Mouse (Mus musculus): ENCODE results near the gene Slc17a7. TPM values are rescaled to one million over a fixed set of nuclear protein-coding genes. Genes with fewer than 3 reads are reported as not detected.
"Not testable (repeated sequence)": the region's sequence is repeated elsewhere in the genome, so short reads cannot be mapped to it uniquely, and the experiment has no call there.

The Slc17a7 gene
- 0.42 and 0.62 TPM in 2 replicates for polyA plus RNA-seq (2015; fragmentation: Nextera tagmentation; extraction: Ambion mirVana)

DNA sequence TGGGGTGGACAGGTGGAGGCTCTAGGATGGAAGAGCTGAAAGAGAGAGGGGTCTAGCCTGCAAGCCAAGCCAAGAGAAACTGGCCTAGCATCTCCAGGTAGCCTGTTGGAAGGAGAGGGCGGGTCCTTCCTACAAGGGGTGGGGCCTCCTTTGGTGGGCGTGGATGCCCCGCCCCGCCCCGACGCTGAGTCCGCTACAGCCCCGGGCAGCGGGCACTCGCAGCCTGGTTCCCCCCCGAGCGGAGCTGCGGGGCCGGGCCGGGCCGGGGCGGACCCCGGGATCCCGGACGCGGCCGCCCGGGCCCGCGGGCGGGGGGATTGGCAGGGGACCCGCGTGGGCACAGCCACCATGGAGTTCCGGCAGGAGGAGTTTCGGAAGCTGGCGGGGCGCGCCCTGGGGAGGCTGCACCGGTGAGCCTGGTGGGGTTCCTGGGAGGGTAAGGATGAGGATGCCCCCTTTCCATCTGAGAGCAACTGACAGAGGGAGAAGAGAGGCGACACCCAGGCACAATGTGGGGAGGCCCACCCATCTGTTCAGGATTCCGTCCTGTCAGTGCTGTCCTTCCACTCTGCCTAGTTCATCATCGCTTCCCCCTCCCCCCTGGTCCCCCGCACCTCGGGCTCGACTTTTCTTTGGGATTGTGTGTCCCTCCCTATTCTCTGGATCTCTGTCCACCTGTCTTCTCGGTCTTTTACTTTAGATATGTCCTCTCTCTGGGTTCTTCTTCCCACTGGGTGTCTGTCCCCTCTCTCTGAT is at the start of gene Slc17a7:
TSS of gene Slc17a7 (plus strand) at position 215 of the 756 bp plus-strand sequence.
- 2% methylated on average over 38 of the region's 41 CpGs for WGBS
- peak within 1 kb of the TSS; percentile 61 for H3K9ac ChIP-seq
- H3K4me2 ChIP-seq, result peak within 1 kb of the TSS; percentile 56
- peak within 1 kb of the TSS; percentile 36 for H3K4me3 ChIP-seq
- H3K27me3 ChIP-seq, result peaks cover 67% of the 10 kb centered on the region
- H3K9me3 ChIP-seq, result no peaks in the 10 kb centered on the region
- no peak within 1 kb of the TSS for H3K27ac ChIP-seq
- ATAC-seq (ENCODE audit: low FRiP score), result no peak
- peaks cover 35% of the 10 kb centered on the region for H3K4me1 ChIP-seq (replicated peaks)
- H3K36me3 ChIP-seq, result peaks cover 20% of the 10 kb centered on the region

DNA sequence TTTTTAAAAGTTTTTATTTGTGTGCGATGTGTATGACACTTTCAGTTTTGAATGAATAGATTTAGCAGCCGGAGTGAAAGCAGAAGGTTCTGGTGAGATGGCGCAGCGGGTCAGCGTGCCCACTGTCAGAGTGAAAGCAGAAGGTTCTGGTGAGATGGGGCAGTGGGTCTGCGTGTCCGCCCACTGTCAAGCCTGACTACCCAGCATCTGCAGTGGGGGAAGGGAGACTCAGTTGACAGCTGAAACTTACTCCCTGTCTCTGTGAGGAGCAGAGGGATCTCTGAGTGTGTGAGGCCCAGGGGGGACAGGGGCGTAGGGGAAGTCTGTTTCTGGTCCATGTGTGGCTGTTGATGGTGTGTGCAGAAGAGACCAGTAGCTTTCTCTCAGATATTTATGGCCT is 46.2 kb upstream of the Slc17a7 start:
- peaks cover 48% of the 10 kb centered on the region for H3K36me3 ChIP-seq
- ATAC-seq (ENCODE audit: low FRiP score), result no peak
- H3K27ac ChIP-seq, result no peak overlapping the region
- H3K27me3 ChIP-seq, result no peaks in the 10 kb centered on the region
- no peak overlapping the region for H3K9ac ChIP-seq
- no peaks in the 10 kb centered on the region for H3K9me3 ChIP-seq
- 82% methylated on average over 8 of the region's 8 CpGs for WGBS
- H3K4me2 ChIP-seq, result no peak overlapping the region
- H3K4me1 ChIP-seq (replicated peaks), result peaks cover 14% of the 10 kb centered on the region
- no peak overlapping the region for H3K4me3 ChIP-seq

DNA sequence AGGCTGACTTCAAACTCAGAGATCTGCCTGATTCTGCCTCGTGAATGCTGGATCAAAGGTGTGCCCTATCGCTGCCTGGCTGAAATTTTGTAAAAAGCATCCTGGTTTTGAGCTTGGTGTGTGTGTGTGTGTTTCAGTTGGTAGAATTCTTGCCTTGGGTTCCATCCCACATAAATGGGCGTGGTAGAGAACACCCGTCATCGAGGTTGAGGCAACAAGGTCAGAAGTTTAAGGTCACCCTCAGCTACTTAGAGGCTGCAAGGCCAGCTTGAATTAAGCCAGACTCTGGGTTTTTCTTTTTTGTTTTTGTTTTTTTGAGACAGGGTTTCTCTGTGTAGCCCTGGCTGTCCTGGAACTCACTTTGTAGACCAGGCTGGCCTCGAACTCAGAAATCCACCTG is 45.4 kb upstream of the Slc17a7 start:
- ATAC-seq (ENCODE audit: low FRiP score), result no peak
- Histone ChIP-seq H3K27ac (no peak overlapping the region), H3K4me2 (no peak overlapping the region), H3K9ac (no peak overlapping the region), H3K9me3 (no peaks in the 10 kb centered on the region), H3K4me1 (replicated peaks) (peaks cover 22% of the 10 kb centered on the region), H3K36me3 (peaks cover 53% of the 10 kb centered on the region), H3K4me3 (no peak overlapping the region), H3K27me3 (no peaks in the 10 kb centered on the region)
- WGBS, result 94% methylated on average over 6 of the region's 6 CpGs

DNA sequence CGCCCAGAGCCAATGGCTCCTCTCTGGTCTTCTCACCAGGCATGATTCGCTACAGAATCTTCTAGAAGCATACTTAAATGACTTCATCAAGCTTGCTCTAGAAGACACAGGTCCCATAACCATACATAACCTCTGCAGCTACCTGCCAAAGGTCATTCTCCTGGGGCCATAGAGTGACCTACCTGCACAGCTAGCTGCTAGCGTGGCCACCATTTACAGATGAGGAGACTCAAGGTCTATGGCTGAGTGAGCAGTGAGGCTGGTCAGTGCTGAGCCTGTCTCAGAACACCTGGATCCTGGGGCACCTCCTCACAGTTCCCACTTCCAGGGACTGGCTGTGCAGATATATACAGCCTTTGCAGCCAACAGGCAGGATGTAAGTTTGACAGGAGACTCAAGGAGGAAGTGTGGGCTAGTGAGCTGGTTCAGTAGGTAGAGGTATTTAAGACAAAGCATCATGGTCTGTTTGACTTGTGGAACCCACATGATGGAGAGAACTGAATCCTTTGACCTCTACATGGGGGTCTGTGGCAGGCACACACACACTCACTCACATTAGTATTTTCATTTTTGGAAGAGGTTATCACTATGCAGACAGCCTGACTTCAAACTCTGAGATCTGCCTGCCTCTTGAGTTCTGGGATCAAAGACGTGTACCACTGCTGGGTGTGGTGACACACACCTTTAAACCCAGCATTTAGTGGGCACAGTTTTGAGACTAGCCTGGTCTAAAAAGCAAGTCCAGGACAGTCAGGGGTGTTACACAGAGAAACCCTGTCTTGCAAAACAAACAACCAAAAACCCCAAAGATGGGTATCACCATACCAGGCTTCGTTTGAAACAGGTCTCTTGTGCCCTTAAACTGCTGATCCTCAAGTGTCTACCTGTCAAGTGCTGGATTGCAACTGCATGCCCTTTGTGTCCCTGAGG is 43.7 kb upstream of the Slc17a7 start:
- 88% methylated on average over 5 of the region's 5 CpGs for WGBS
- H3K9ac ChIP-seq, result no peak overlapping the region
- no peak overlapping the region for H3K27ac ChIP-seq
- H3K27me3 ChIP-seq, result no peaks in the 10 kb centered on the region
- no peak for ATAC-seq (ENCODE audit: low FRiP score)
- no peak overlapping the region for H3K4me2 ChIP-seq
- H3K4me1 ChIP-seq (replicated peaks), result peaks cover 30% of the 10 kb centered on the region
- H3K4me3 ChIP-seq, result no peak overlapping the region
- no peaks in the 10 kb centered on the region for H3K9me3 ChIP-seq
- H3K36me3 ChIP-seq, result peaks cover 54% of the 10 kb centered on the region

DNA sequence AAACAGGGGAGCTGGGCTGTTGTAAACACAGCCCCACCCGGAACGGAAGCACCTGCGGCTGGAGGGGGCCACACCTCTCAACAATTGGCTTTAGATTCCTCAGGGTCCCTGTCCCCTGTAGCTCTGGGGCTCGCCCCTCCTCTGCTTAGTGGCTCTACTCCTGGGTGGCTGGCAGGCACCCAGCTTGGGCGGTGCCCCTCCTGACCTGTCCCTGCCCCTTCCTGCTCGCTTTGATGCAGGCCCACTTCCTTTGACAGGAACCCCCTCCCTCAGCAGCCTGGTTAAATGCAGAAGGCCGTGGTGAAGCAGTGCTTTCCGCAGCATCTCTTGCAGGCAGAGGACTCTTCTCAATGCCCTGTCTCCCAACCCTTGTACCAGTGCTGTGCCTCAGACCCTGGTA is 42.3 kb upstream of the Slc17a7 start:
- H3K4me3 ChIP-seq, result no peak overlapping the region; the same call in 1 of the 2 replicates
- ATAC-seq (ENCODE audit: low FRiP score), result no peak
- 0 out of 2 replicates have a peak overlapping the region, but pooled peaks have one; percentile 4 for H3K4me2 ChIP-seq
- peak overlapping the region; percentile 30; the same call in 1 of the 2 replicates for H3K27ac ChIP-seq
- peak overlapping the region; percentile 43 for H3K9ac ChIP-seq
- no peaks in the 10 kb centered on the region for H3K27me3 ChIP-seq
- H3K36me3 ChIP-seq, result peaks cover 68% of the 10 kb centered on the region
- no peaks in the 10 kb centered on the region for H3K9me3 ChIP-seq
- WGBS, result 83% methylated on average over 8 of the region's 8 CpGs
- H3K4me1 ChIP-seq (replicated peaks), result peaks cover 41% of the 10 kb centered on the region

DNA sequence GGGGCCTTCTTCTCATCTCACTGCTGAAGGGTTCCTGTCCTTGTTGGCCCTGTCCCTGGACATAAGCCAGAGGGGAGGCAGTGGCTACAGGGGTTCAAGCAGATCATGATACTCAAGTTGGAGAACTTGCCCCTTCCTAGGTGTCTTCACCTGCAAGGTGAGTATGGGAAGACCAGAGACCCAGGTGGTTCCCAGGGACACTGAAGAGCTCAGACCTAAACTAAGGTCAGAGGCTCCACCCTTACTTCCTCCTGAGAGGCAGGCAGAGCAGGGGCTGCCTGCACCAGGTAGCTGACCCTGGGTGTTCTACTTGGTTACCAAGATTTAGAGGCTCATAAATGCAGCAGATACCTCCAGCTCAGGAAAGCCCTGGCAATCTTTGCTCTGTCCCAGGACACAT is 41.8 kb upstream of the Slc17a7 start:
- Histone ChIP-seq H3K27ac (peak overlapping the region; percentile 30; the same call in 1 of the 2 replicates), H3K4me3 (no peak overlapping the region), H3K9me3 (no peaks in the 10 kb centered on the region), H3K4me2 (0 out of 2 replicates have a peak overlapping the region, but pooled peaks have one; percentile 4), H3K36me3 (peaks cover 73% of the 10 kb centered on the region), H3K4me1 (replicated peaks) (peaks cover 47% of the 10 kb centered on the region), H3K27me3 (no peaks in the 10 kb centered on the region), H3K9ac (peak overlapping the region; percentile 43; the same call in 1 of the 2 replicates)
- ATAC-seq (ENCODE audit: low FRiP score), result no peak

DNA sequence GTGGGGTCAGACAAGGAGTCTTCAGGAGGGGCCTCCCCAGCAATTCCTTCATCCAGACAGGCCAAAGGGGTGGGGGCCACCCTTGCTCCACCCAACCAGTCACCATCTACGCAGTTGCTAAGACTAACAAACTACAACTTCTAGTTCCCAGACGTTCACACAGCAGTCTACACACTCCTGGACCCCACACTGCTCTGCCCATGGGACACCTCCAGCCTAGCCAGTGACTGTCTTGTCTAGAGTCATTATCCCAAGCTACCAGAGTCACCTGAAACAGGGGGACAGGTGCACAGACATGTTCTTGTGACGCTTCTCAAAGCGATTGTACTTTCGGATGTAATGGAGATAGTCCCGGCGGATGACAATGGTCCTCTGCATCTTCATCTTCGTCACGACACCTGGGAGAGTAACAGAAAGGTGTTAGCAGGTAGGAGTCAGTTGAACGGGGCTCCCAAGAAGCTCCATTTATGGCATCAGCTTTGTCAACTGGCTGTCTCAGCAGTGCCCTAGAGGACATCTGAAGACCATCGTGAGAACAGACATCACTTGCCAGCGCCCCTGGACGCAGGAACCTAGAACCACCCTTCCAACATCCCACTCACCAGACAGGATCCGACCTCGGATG is 41.1 kb upstream of the Slc17a7 start:
- 87% methylated on average over 15 of the region's 15 CpGs for WGBS
- Histone ChIP-seq H3K4me1 (replicated peaks) (peaks cover 54% of the 10 kb centered on the region), H3K36me3 (peaks cover 77% of the 10 kb centered on the region), H3K27me3 (no peaks in the 10 kb centered on the region), H3K9ac (peak overlapping the region; percentile 99), H3K9me3 (no peaks in the 10 kb centered on the region), H3K27ac (no peak overlapping the region), H3K4me2 (peak overlapping the region; percentile 94), H3K4me3 (peak overlapping the region; percentile 94)
- ATAC-seq (ENCODE audit: low FRiP score), result no peak

DNA sequence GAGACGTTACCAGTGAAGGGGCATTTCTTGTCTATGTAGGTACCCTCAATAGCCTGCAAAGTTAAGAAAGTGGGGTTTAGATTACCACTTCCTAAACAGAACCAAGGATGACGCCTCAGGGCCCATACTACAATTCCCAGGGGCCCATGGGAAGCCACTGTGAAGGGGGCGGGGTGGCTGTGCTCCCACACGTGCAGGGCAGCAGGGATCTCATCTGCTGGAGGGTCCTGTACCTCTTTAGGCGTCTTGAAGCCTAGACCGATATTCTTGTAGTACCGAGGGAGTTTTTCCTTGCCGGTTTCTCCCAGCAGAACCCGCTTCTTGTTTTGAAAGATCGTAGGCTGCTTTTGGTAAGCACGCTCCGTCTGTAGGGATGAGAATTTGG is 40.6 kb upstream of the Slc17a7 start:
- Histone ChIP-seq H3K9ac (peak overlapping the region; percentile 99), H3K27ac (peak overlapping the region; percentile 92; the same call in 1 of the 2 replicates), H3K4me3 (peak overlapping the region; percentile 94), H3K27me3 (no peaks in the 10 kb centered on the region), H3K4me2 (peak overlapping the region; percentile 94), H3K4me1 (replicated peaks) (peaks cover 56% of the 10 kb centered on the region), H3K9me3 (no peaks in the 10 kb centered on the region), H3K36me3 (peaks cover 73% of the 10 kb centered on the region)
- ATAC-seq (ENCODE audit: low FRiP score), result no peak
- 24% methylated on average over 12 of the region's 12 CpGs for WGBS

DNA sequence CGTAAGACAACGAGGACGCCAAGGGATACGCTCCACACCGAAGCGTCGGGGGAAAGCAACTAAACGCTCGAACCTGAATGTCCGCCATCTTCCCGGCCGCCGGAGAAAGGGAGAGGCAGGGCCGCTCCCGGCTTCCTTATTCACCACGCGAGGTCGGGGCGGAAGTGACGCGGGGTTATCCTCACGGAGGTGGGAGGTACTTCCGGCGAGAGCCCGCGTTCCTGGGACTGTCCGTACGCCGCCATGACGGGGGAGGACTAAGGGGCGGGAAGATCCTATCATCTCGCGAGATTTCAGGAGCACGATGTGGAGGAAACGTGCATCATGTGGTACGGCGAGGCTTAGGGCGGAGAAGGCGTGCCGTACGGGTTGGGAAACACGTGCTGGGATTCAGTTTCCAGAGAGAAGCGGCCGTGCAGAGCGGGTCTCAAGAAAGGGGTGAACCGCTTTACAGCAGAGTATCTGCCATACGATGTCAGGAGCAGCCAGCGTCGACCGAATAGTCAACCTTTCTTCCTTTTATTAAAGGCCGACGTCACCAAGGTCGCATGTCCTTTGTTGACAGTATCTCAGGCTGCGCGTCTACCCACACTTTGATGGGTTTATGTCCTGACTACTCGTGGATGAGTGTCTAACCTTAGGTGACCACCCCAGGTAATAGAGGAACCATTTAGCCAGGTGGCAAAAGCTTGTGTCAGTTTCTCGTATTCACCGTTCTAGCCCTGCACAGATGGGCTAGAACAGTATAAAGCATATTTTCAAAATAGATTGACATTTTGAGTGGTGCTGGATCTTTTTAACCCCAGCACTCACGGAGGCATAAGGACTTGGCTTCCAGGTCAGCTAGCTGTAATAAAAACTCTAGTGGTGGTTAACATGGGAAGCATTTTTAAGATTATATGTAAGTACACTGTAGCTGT is 39.3 kb upstream of the Slc17a7 start, which contains the start of gene Rps11:
TSS of gene Rps11 (minus strand) at position 216 of the 920 bp plus-strand sequence.
- peaks cover 58% of the 10 kb centered on the region for H3K4me1 ChIP-seq (replicated peaks)
- no peaks in the 10 kb centered on the region for H3K27me3 ChIP-seq
- H3K36me3 ChIP-seq, result peaks cover 62% of the 10 kb centered on the region
- peak within 1 kb of the TSS; percentile 94 for H3K4me3 ChIP-seq
- H3K9ac ChIP-seq, result peak within 1 kb of the TSS; percentile 99
- H3K4me2 ChIP-seq, result peak within 1 kb of the TSS; percentile 94
- peak within 1 kb of the TSS; percentile 92 for H3K27ac ChIP-seq
- H3K9me3 ChIP-seq, result no peaks in the 10 kb centered on the region
- peak; percentile 86 for ATAC-seq (ENCODE audit: low FRiP score)
- WGBS, result under 1% methylated on average over 59 of the region's 59 CpGs

DNA sequence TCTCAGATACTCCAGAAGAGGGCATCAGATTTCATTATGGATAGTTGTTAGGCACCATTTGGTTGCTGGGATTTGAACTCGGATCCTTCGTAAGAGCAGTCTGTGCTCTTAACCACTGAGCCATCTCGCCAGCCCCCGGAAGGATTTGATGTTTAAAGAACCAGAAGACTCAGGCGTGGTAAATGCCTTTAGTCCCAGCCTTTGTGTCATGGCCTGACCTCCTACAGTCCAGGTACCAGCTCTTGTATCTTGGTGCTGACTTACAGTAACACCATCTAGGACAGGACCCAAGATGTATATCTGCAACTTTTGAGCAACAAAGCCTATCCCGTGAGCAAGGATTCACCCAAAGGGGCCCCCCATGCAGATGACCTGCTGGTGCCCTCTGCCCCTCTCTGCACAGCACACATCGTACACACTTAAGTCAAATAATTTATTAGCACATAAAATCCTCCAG is 38.6 kb upstream of the Slc17a7 start:
- Histone ChIP-seq H3K9ac (peak overlapping the region; percentile 49; the same call in 1 of the 2 replicates), H3K9me3 (no peaks in the 10 kb centered on the region), H3K36me3 (peaks cover 55% of the 10 kb centered on the region), H3K4me1 (replicated peaks) (peaks cover 65% of the 10 kb centered on the region), H3K27ac (peak overlapping the region; percentile 92), H3K4me2 (peak overlapping the region; percentile 56), H3K4me3 (peak overlapping the region; percentile 33; the same call in 1 of the 2 replicates), H3K27me3 (no peaks in the 10 kb centered on the region)
- ATAC-seq (ENCODE audit: low FRiP score), result no peak
- 17% methylated on average over 7 of the region's 7 CpGs for WGBS

DNA sequence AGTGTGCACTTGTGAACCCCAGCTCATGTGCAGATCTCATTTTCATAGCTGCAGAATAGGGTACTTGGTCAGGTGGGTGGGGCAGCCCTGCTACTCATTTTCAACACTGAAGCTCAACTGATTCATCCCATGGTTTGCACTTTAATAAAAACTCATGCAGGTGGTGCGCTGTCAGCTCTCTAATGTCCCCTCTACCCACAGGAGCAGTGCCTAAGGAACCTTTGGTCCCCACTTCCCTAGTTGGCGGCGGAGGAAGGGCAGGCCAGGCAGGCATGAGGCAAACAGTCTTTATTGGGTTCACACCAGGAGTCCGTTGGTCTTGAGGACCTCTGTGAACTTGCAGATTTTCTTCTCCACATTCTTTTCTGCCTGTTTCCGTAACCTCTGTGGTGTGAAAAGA is 38.1 kb upstream of the Slc17a7 start:
- H3K9me3 ChIP-seq; H3K27me3 ChIP-seq; H3K4me3 ChIP-seq; ATAC-seq (ENCODE audit: low FRiP score); H3K9ac ChIP-seq: not testable (repeated sequence)
- peak overlapping the region; percentile 92; the same call in 1 of the 2 replicates for H3K27ac ChIP-seq
- peaks cover 65% of the 10 kb centered on the region for H3K4me1 ChIP-seq (replicated peaks)
- peak overlapping the region; percentile 56; the same call in 1 of the 2 replicates for H3K4me2 ChIP-seq
- 68% methylated on average over 5 of the region's 5 CpGs for WGBS
- peaks cover 50% of the 10 kb centered on the region for H3K36me3 ChIP-seq

All from hindbrain, embryonic 13.5 days (tissue).